Mouse (Mus musculus) kidney, adult 2 months (tissue): ENCODE data around the gene Grk6.

Source experiments
- CTCF ChIP-seq: fragments of 200-500 bp; conservative IDR thresholded peaks from 2 replicates; pipeline ENCODE4 v1.5.1; 2011; ENCODE audit warnings: low read depth, mild to moderate bottlenecking, control low read depth, low read length, moderate library complexity, mixed read lengths; ENCODE audit not compliant: insufficient read depth, insufficient read length
- POLR2A ChIP-seq: fragments of 200-500 bp; IDR thresholded peaks from one replicate; pipeline ENCODE4 v1.6.1; 2011; ENCODE audit warnings: low read depth, low read length, control low read depth

- TF ChIP-seq CTCF (no peak), POLR2A (no peak)
Observed at GRCm38 (mm10) chr13:55494883-55495621, 50.2 kb downstream of the Grk6 start.
